Mouse (Mus musculus): ENCODE data around the gene Eci1.

Gene Eci1

DNA sequence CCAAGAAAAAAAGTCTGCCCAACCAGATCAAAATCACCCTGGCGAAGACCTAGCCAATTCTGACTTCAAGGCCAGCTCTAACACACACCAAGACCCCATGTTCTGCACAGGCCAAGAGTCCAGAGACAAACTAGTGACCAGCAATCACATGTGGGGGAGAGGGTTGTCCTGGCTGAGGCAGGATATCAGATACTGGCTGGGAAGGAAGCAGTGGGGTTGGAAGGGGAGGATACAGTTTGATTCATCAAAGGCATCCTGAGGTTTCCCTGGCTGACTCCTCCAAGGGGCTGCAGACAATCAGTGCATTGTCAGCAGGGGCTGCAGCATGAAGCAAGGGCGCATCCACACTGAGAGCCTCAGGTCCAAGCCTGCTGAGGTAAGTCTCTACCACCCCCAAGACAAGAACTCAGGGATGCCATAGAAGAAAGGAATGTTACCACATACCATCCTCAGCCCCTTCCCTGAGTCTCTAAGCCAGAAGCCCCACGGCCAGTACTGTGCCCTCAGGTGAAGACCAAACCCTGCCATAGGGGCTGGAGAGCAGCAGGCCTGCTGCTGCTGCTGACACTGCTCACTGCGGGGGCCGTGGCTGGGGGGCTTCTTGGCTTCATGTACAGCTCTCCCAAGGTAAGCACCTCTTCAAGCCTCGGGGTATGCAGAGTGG, 47.3 kb downstream of the Eci1 start, which contains the start of gene Bricd5:
Gene Bricd5, plus strand, starts transcription at position 273 of the 664 bp plus-strand sequence.
- DNase-seq (ENCODE audit: low read depth) = no peak

DNA sequence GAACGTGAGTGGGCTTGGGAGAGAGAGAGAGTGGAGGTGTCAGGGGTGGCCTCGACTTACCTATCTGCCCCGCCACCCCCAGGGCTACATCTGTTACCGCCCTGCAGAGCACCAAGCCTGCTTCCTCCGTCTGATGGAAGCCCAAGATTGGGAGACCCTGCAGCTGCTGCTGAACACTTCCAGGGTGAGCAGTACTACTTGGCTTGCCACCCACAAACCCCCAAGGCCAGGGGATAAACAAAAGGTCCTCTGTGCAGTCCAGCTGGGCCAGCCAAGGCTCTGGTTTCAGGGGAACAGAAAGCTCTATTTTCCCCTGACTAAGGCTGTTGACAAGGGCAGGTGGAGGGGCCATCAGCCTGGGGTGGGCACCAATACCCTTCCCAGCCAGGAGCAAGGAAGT, 48.1 kb downstream of the Eci1 start:
- DNase-seq (ENCODE audit: low read depth) = no peak

DNA sequence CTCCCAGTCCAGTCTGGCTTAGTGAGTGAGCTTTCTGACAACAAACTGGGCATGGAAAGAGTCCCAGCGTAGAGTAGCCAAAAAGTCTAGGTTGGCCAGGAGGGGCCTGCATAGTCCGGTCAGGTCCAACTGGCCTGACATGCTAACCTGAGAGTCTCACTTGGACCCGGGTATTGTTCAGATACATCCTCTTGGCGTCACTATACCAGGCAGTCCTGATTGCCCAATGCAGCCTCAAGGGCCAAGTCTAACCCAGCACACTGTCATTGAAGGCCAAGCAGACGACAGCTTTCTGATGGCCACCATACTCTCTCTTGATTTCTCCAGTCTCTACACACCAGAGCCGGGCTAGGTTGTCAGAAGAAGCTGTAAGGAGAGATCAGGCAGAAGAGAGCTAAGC, 49.1 kb downstream of the Eci1 start:
- no peak for DNase-seq (ENCODE audit: low read depth)

DNA sequence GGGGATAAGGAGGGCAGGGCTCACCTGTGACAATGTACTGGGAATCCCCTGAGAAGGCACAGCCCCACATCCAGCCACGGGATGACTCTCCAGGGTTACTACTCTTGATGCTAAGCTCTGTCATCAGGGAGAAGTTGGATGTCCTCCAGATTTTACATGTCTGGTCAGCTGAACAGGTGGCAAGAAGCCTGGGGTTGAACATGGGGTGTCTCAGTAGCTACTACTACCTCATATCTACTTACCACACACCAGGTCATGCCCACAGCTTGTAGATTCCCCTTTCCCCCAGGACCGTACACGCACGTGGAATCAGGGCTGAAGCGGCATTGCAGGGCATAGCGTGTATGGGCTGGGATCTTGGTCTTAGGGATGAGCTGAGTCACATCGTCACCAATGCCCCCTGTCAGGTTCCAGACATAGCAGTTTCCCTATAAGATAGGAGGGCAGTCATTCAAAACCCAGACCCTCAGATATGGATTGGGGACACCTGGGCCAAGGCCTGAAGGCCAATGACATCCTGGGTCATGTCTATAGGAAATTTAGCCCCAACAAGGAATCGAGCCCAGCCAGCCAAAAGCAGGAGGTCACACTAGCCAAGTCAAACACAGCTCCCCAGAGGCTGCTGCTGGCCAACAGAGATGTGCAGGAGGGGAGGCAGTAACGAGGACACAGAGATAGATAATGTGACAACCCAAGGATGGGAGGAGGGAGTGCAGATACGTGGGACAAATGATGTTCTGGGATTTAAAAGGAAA, 49.8 kb downstream of the Eci1 start:
- no peak for DNase-seq (ENCODE audit: low read depth)

DNA sequence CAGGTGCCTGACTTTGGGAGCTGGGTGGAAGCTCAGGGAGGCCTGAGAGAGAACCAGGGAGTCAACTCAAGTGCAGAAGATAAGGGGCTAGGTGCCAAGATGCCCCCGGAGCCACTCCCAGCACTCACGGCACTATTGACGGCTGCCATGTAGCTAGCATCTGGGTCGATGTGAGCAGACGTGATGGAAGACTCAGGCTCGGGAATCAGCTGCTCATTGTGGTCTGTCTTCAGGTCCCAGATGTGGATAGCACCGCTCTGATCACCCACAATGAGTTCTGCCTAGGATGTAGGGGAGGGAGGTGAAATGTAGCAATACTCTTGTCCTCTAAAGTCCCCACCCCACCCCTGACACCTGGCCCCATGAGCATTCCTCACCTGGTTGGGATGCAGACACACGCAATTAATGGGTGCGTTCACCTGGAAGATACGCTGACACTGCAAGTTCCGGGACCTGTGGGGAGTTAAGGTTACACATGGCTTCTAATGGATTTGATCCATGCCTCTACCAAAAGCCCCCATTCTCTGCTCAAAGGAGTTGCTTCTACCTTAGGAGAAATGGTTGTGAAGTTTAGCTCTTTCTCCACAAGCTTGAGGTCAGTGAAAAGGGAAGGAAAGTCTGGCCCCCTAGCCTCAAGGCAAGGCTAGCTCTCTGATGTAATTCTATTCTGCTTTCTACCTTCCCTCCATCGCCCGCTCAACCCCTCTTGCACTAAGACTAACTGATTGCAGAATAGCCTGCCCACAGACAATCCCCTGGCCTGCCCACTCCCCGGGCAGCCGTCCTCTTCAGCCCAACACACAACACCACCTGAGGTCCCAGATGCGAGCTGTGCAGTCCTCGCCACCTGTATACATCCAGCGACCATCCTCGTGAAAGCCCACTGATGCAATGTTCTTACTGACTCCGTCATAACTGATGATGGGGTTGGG, 50.9 kb downstream of the Eci1 start:
- DNase-seq (ENCODE audit: low read depth) = no peak

DNA sequence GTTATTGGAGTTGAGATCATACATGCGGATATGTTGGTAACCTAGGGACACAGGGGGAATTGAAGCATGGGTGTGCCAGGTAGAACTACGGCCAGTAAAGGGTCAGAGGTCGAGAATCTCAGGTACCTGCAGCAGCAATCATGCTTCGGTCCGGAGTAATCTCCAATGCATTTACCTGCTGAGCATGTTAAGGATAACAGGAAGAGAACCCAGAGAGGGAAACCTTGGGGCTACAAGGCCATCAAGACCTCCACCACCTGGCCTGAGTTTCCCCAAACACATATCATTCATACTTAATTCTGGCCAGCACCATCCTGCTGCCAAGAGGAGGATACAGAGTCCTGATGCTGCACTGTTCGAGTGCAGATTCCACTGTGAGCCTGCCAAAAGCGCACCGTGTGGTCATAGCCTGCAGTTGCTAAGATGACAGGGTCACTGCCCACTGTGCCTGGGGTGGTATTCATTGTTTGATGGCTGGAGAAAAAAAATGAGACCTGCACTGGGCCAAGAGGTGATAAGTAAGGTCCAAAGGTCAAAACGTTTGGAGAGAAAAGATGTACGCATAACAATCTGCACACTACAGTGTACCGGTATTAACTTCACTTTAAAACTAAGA, 51.7 kb downstream of the Eci1 start:
- no peak for DNase-seq (ENCODE audit: low read depth)

DNA sequence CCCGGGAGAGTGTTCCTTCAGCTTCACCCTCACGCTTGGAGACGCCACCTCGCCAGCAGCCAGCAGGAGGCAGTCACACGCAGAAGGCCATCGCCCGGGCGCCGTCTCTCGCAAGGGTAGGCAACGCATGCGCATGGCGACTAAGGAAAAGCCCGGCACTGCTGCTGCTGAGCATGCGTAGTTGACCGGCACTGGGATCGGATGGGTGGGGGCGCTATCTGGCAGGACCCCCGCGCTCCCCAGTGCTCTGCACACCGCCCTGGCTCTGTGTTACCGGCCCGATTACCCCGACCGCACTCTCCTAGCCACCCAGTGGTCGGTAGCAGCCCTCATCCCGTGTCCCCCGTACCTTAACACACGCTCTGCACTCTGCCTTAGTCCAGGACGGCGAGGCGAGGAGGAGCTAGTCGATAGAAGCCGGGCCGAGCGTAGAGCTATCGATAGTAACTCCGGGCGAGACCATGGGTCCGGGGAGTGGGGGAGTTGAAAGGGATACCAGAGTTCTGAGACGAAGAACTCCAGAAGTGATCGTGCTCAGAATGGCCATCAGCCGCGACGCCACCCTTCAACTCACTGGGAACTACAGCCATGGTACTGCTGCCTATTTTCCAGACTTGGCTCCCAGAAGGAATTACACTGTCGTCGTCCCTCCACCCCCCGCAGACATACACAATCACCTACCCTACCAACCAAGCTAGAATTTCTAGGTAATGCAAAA, 52.4 kb downstream of the Eci1 start, which contains the start of gene Mlst8:
Gene Mlst8, minus strand, starts transcription at position 416 of the 718 bp plus-strand sequence.
- DNase-seq (ENCODE audit: low read depth) = peak; percentile 99

DNA sequence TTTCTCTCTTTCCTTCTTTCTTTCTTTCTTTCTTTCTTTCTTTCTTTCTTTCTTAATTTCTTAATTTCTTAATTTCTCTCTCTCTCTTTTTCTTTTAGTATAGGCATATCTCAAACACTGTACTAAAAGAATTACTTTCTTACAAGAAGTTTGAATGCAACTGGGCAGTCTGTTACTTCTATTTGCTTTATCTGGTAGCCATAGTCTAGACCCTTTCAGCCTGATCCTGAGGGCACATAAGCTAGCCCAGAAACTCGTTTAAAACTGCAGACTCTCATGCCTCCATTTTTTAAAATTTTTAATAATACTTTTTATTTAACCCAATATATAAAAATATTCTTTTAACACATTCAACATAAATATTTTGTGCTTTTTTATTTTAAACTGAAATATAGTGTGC, 53.0 kb downstream of the Eci1 start:
- no peak for DNase-seq (ENCODE audit: low read depth)

DNA sequence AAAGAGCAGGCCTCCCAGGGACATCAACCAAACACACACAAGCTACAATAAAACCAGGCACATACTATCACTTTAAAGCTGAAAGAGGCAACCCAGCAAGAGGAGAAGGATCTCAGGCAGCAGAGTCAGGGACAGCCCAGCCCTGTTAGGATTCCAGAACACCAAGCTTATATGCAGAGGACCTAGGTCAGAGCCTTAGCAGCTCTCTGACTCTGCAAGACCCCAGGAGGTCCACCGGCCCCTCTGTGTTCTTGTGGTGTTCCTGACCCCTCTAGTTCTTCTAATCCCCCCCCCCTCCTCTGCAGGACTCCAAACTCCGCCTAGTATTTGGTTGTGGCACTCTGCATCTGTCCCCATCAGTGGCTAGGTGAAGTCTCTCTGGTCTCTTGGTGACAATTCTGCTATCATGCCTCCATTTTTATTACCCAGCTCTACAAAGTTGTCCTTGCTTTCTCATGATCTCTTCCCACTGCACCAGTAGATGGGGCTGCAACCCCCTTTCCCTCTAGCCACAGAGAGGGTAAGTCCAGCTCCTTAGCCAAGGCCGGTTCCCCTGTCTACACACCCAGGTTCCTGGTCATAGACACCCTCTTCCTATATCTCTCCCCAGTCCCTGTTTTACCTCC, 53.9 kb downstream of the Eci1 start:
- DNase-seq (ENCODE audit: low read depth) = peak; percentile 20

DNA sequence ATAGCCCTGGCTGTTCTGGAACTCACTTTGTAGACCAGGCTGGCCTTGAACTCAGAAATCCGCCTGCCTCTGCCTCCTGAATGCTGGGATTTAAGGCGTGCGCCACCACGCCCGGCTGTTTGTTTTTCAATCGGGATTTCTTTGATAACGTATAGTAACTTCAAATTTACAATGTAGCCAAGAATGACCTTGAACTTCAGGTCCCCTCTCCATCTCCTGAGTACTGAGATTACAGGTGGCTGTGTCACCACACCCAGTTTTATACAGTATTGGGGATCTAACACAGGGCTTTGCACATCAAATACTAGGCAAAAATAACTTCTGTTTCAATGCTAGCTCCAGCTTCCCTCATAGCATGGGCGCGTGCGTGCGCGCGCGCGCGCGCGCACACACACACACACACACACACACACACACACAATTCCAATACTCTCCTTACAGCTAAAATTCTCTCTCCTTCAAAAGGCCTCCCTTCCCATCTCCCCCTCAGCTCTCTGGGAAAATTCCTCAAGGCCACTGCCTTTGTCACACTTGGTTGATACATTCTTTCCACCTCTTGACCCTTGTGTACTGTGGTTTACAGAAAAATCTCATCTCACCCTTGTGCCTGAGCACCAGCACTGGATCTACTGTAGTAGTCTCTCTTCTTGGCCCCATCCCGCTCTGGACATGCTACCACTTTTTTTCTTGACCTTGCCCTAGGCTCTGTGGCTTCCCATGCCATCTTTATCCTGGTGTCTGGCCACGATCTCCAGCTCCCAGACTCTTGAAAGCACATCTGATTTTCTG, 54.8 kb downstream of the Eci1 start:
- DNase-seq (ENCODE audit: low read depth) = no peak

DNA sequence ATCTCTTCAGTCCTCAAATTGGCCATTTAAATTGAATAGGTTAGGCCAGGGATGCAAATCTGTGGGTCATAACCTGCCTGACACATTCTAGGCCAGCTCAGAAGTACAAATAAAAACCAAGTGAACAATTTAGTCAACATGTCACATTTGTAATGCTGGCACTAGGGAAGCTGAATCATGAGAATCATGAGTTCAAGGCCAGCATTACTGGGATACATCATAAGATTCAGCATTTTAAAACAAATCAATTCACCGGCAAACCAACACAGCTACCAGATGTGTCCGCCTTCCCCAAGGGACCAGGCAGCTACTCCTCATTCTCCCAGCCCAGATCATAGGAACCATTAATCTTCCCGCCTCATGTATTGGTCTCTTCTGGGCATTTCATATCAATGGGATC, 57.1 kb downstream of the Eci1 start:
- DNase-seq (ENCODE audit: low read depth) = no peak

DNA sequence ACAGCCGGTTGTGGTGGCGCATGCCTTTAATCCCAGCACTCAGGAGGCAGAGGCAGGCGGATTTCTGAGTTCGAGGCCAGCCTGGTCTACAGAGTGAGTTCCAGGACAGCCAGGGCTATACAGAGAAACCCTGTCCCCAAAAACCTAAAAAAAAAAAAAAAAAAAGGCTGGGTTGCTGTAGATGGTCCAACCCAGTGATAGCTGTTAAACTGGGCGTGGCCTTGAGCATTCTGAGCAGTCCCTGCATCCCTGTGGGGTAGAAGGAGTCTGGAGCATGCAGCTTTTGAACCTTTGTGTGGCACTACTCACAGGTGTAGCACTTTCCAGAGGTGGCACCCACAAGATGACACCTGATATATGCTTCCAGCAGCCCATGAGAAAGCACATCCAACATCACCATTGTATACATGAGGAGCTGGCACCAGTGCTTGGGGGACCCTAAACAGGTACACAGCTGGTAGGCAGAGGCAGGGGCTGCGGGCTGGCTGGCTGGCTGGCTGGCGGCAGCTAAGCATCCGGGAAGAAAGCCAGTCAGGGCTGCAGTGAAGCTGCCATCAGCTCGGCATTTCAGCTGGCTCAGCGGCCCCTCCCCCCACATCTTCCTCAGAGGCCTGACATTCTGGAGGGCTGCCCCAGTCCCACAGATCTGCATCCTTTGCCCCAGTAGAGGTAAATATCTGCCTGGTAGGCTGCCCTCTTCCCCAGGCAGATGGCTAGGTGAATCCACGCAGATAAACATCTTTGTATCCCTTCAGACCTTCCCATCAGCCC, 58.8 kb downstream of the Eci1 start:
- DNase-seq (ENCODE audit: low read depth) = peak; percentile 22

DNA sequence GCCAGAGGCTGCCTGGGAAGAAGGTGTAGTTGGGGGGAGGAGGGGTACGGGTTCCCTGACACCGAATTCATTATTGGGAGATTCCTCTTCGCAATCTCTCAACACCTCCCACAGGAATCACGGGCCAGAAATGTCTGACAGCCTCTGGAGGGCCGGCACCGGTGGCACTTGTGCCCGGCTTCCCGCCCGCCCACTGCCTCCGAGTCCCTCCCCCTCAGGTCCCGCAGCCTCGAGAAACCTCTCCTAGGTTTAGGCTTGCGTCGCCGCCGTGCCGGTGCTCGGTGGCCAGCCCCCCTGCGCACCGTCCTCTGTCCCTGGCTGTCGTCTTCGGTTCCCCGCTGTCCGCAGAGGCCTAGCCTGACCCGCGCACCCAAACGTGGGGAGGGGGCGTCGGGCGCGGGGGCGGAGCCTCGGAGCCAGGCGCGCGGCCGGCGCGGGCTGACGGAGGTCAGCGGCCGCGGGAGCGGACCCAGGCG, 61.8 kb downstream of the Eci1 start, which contains the start of gene Caskin1:
Gene Caskin1, plus strand, starts transcription at position 416 of the 476 bp plus-strand sequence.
- DNase-seq (ENCODE audit: low read depth) = peak; percentile 32

DNA sequence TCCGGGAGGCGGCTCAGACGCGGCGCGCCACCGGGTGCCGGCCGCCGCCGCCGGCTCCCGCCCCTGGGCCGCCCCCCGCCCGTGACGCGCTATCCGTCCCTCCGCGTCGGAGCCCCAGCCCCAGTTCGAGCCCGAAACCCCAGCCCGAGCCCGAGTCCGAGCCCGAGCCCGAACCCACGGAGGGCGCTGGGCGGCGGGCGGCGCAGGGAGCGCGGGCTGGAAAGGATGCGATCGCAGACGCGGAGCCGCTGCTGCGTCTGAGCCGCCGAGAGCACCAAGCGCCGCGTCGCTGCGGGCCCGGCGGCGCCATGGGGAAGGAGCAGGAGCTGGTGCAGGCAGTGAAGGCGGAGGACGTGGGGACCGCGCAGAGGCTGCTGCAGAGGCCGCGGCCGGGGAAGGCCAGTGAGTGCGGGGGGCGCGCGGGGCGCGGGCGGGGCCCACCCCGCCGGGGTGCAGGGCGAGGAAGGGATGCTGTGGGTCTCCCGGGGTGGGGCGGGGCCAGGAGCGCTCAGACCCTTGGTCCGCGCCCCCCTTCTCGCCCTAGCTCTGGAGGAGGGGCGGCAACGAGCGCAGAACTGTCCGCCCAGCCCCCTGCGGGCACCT, 62.3 kb downstream of the Eci1 start:
- peak; percentile 50 for DNase-seq (ENCODE audit: low read depth)
